Mouse (Mus musculus) MEL (cell line): ENCODE results near the gene Foxf1.

ENCODE experiments used
- CTCF ChIP-seq, 3 experiments: IDR thresholded peaks in 2 of 3; conservative IDR thresholded peaks in 1 of 3; 2 replicates each; pipeline ENCODE4 v1.5.1; 2011 to 2012; ENCODE audit warnings: low read length in 3 of 3, low read depth in 2 of 3, mild to moderate bottlenecking in 2 of 3, improper control_type of control experiment in 1 of 3, inconsistent platforms in 1 of 3, mixed read lengths in 1 of 3, moderate library complexity in 1 of 3; ENCODE audit not compliant: control insufficient read depth in 1 of 3, insufficient read depth in 1 of 3, poor library complexity in 1 of 3, severe bottlenecking in 1 of 3
- E2F4 ChIP-seq: IDR thresholded peaks from 2 replicates; pipeline ENCODE4 v1.6.1; 2011; ENCODE audit warnings: low read depth, low read length, improper control_type of control experiment, borderline replicate concordance
- ZMIZ1 ChIP-seq: IDR thresholded peaks from 2 replicates; pipeline ENCODE4 v1.6.1; 2012; ENCODE audit warnings: low read depth, mild to moderate bottlenecking, inconsistent platforms, low read length, improper control_type of control experiment, moderate library complexity

GRCm38 (mm10) chr8:121082218-121083092 lies 1.7 kb upstream of the Foxf1 start:
- no peak for TF ChIP-seq CTCF (IDR thresholded peaks at IDR 0.05 in 2 of 3, conservative IDR thresholded peaks at IDR 0.05 in 1 of 3; ENCODE audit: control insufficient read depth in 1 of 3, insufficient read depth in 1 of 3, low read depth in 2 of 3, low read length in 3 of 3, poor library complexity in 1 of 3, severe bottlenecking in 1 of 3)
- TF ChIP-seq ZMIZ1: no peak
- no peak for TF ChIP-seq E2F4
